Mouse (Mus musculus) embryo, embryonic 11.5 days (tissue): Measurements from ENCODE around the gene Gm11115.

Source experiments
- DNase-seq: peaks from one replicate; pipeline ENCODE4 v3.0.0-alpha.2; 2012; ENCODE audit warnings: low read depth, low spot score

Gene Gm11115

DNA sequence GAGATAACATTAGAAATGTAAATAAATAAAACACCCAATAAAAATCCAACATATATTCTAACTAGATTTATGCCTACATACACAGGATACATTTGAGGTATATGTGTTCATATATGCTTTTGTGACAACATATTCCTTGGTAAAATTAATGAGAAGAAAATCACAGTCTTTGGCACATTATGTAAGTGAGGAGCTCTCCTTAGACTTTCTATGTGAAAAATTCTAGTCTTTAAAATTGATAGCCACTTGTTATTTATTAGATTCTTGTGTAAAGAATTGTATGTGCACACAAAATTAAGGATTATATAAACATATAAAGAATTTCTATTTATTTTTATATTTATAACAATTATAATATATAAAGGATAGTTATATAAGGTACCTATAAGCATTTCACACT lies at the start of gene Gm11115:
Gene Gm11115 (minus strand): TSS at position 101 of the 400 bp plus-strand sequence.
- DNase-seq: no peak

DNA sequence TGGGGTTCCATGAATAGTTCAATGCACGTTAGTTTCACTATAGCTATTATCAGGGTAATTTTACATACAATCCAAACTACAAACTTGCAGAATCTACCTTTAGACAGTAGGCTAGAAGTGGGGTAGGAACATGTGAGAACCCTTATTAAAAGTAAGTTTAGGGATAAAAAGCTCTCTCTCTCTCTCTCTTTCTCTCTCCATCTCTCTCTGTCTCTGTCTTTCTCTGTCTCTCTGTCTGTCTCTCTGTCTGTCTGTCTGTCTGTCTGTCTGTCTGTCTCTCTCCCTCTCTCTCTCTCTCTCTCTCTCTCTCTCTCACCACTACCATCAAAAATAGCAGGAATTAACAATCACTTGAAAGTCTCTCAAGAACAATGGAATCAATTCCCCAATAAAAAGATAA lies 42.5 kb downstream of the Gm11115 start, which contains the start of gene Gm11116:
Gene Gm11116 (minus strand): TSS at position 101 of the 400 bp plus-strand sequence.
- no peak for DNase-seq
